Mouse (Mus musculus) induced T-regulatory cell, adult 2 months (primary cell): ENCODE measurements around the gene Gm45140.

Source experiments
- DNase-seq: peaks from one replicate; pipeline ENCODE4 v3.0.0-alpha.2; 2012; ENCODE audit warnings: low read depth

Gene Gm45140

GRCm38 (mm10) chr6:87739898-87740297 lies 95.7 kb downstream of the Gm45140 start:
- no peak for DNase-seq
